Mouse (Mus musculus): ENCODE results near the gene Ank2.
"Not testable (repeated sequence)": the region's sequence is repeated elsewhere in the genome, so short reads cannot be mapped to it uniquely, and the experiment has no call there.

Ank2 gene

GRCm38 (mm10) chr3:127350602-127351362 lies 148.4 kb downstream of the Ank2 start:
- DNase-seq (ENCODE audit: low spot score), result no peak

- DNase-seq (ENCODE audit: low spot score), result no peak
These were observed 150.2 kb downstream of the Ank2 start for GRCm38 (mm10) chr3:127348926-127349325.

- no peak for DNase-seq (ENCODE audit: low spot score)
These were observed 153.2 kb downstream of the Ank2 start for GRCm38 (mm10) chr3:127345860-127346459.

GRCm38 (mm10) chr3:127341300-127341699 lies 157.8 kb downstream of the Ank2 start:
- DNase-seq (ENCODE audit: low spot score), result no peak

DNA sequence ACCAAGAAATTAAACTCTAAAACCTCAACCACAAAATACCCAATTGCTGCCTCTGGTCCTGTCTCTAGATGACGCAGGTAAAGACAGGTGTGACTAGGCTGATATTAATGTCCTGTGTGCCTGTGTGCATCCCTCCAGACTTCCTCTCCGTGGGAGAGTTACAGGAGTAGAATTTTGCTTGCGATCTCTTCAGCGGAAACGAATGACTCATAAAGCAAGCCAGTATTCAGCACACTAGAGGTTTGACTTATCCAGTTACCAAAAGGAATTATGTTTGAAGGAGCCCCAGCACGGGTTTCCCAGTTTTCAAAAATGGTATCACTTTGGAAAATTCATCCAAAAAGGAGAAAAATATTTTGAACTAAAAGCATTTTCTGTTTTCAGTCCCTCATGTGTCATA lies 164.3 kb downstream of the Ank2 start:
- no peak for DNase-seq (ENCODE audit: low spot score)

GRCm38 (mm10) chr3:127331562-127331961 lies 167.6 kb downstream of the Ank2 start:
- no peak for DNase-seq (ENCODE audit: low spot score)

DNA sequence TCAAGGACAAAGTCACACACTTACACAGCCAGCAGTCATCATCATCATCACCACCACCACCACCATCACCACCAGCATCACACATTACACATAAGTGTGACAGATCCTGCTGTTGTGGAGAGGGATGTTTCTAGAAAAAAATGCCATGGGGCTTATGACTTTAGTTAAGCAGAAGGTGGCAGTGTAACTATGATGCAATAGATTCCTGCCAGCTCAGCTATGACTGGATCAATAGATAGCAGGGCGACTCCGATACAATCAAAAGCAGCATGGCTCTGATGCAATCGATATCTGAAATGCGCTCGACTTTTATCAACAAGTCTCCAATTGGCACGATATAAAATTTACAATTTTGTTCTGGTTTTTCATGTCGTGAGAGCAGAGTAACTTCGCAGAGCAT lies 172.8 kb downstream of the Ank2 start:
- no peak for DNase-seq (ENCODE audit: low spot score)

DNA sequence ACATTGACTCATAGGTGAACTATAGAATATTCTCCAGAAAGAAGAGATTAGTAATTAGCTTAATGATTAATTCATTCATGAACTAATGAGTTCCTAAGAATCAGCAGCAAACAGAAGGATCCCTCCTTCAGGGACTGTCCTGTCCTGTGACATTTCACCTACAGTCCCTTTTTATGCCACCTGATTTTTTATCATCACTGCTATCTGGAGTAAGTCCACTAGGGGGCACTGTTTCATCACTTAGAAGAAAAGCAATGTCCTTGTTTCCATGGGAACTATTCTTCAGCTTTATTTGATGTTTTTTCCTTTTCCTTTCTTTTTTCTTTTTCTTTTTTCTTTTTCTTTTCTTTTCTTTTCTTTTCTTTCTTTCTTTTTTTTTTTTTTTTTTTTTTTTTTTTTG lies 176.3 kb downstream of the Ank2 start:
- peak; percentile 5 for DNase-seq (ENCODE audit: low spot score)

GRCm38 (mm10) chr3:127321645-127322044 lies 177.5 kb downstream of the Ank2 start:
- no peak for DNase-seq (ENCODE audit: low spot score)

- not testable (repeated sequence) for DNase-seq (ENCODE audit: low spot score)
These were observed 178.1 kb downstream of the Ank2 start for GRCm38 (mm10) chr3:127321031-127321430.

- DNase-seq (ENCODE audit: low spot score), result no peak
These were observed 178.8 kb downstream of the Ank2 start for GRCm38 (mm10) chr3:127320311-127320710.

DNA sequence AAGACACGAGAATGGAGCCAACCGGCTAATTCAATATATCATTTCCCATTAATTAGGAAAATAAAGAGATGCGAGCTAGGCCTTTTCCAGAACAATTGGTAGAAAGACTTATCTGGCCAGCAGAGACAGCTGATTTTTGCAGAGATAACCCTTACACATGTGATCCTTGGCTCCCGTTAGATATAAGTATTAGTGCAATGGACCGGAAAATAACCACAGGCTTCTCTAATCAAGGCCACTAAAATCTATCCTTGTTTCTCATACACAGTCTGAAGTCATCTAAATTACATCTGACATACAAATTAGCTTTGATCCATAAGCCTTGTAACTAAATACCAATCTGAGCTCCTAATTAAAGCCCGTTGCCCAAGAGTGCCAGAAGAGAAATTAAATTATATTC lies 181.5 kb downstream of the Ank2 start:
- DNase-seq (ENCODE audit: low spot score), result no peak

- no peak for DNase-seq (ENCODE audit: low spot score)
These were observed 182.4 kb downstream of the Ank2 start for GRCm38 (mm10) chr3:127316717-127317116.

GRCm38 (mm10) chr3:127311521-127311920 lies 187.6 kb downstream of the Ank2 start:
- no peak for DNase-seq (ENCODE audit: low spot score)

DNA sequence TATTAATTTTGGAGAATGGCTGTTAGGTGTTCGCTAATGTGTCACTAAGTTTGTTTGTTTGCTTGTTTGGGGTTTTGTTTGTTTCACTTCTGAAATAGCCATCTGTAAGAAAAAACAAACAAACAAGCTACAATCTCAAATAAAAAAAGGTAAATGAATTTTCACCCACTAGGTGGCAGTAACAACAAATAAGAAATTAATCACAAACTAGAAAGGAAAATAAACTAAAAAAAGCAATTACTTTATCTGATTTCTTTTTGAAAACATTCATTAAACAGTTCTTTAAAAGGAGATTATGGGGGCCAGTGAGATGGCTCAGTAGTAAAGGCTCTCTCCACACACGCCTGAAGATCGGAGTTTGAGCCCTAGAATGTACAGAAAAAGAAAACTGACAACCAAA lies 189.1 kb downstream of the Ank2 start:
- DNase-seq (ENCODE audit: low spot score), result no peak

DNA sequence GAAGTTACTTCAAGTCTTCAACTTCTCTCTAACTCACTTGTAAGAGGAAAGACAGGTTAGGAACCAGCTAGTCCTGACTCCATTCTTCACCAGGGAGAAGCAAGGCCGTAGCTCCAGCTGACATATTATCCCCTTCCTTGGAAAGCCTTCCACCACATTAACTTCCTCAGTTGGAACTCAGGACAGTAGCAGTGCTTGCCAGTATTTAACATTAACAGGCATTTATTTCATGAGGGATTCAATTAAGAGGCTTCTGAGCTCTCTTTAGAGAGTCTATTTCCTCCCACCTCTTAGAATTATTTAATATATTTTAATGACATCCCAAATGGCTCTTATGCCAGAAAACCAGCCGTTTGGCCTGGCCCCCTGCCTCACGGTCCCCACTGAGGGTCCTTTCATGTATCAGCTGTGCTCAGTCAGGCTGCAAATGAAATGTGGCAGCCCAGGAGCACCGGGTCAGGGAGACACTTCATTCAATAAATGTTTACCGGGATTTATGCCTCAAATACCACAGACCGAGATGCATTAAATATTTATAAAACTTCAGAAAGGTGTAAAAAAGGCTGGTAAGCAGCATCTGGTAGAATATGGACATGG lies 195.1 kb downstream of the Ank2 start:
- DNase-seq (ENCODE audit: low spot score), result no peak

GRCm38 (mm10) chr3:127303041-127303440 lies 196.1 kb downstream of the Ank2 start:
- no peak for DNase-seq (ENCODE audit: low spot score)

DNA sequence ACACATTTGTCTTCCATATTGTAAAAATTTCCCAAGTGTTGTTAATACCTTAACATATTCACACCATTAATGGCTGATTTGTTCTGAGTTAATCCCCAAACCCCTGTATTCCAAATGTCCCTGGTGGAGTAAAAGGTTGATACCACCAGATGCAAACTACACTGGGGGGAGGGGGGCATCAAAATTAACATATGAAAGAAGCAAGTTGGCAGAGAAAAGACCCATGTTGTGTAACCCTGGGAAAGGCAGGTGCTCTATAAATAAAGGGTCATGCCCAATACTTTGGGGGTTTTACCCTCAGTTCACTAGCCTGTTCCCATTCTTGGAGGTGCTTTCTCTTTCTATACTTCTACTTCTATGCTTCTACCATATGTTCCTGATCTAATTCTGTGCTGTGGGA lies 198.4 kb downstream of the Ank2 start:
- DNase-seq (ENCODE audit: low spot score), result no peak

GRCm38 (mm10) chr3:127295921-127296320 lies 203.2 kb downstream of the Ank2 start:
- no peak for DNase-seq (ENCODE audit: low spot score)

DNA sequence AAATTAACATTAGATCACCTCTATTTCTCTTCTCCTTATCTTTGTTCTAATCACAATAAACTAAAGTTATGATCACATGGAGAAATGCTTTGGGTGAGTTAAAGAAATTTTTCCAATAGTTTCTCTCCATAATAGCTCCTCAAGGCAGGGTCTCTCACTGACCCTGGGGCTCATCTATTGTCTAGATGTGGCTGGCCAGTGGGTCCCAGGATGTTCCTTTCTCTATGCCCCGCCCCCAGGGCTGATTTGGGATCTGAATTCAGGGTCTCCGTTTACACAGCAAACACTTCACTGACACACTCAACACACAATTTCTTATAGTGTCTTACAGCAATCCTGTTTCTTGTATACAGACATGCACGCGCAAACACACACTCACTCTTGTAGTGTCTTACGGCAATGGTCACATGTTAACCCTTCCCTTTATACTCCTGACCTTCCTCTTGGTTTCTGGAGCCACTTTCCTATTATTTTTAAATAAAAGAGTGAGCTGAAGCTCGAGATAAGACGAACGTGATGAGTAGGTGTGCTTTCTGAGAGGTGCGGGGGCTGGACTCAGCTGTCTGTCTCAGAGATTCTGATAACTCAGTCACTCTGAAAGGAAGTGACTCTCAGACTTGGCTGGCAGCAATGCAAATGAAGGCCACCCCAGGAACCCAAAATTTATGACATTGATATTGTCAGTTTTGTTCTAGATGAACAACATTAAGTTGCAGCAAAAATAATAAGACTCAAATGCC lies 204.4 kb downstream of the Ank2 start:
- no peak for DNase-seq (ENCODE audit: low spot score)

GRCm38 (mm10) chr3:127294079-127294478 lies 205.1 kb downstream of the Ank2 start:
- DNase-seq (ENCODE audit: low spot score), result no peak

DNA sequence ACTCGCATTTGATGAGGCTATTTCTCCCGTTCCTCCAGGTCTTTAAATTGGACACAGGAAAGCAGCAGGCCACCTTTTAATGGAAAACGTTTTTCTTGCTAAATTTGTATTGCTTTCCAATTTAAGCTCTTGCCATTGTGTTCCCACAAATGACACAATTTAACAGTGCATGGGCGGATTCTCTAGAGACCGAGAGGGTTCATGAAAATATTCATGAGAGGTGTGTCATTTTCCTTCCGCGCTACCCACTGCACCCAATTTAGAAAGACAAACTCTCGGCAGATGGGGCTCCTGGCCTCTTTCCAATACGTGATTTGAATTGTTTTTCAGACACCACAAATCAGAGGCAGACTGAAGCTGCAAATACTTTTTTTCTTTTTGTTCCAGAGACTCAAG lies 205.7 kb downstream of the Ank2 start:
- DNase-seq (ENCODE audit: low spot score), result no peak
